Mouse (Mus musculus): ENCODE measurements around the gene Frmd4a. TPM values are rescaled to one million over a fixed set of nuclear protein-coding genes. Genes with fewer than 3 reads are reported as not detected.
"Not testable (repeated sequence)": the region's sequence is repeated elsewhere in the genome, so short reads cannot be mapped to it uniquely, and the experiment has no call there.

The Frmd4a gene
- polyA plus RNA-seq, 1 experiment from 2014 or later = 49.1 TPM

- no peaks in the 10 kb centered on the region for H3K27me3 ChIP-seq (ENCODE audit: insufficient read depth, poor library complexity, severe bottlenecking)
- H3K4me3 ChIP-seq = no peak overlapping the region
- H3K9me3 ChIP-seq = peaks cover 6% of the 10 kb centered on the region; the same call in 1 of the 2 replicates
- H3K27ac ChIP-seq = peak overlapping the region; percentile 75
- H3K36me3 ChIP-seq = peaks cover 78% of the 10 kb centered on the region
- WGBS = 84% methylated on average over 10 of the region's 10 CpGs
- DNase-seq (ENCODE audit: low spot score) = no peak
- H3K4me1 ChIP-seq (replicated peaks) = peaks cover 41% of the 10 kb centered on the region
These were observed 532.7 kb downstream of the Frmd4a start for GRCm38 (mm10) chr2:4550017-4550763.

GRCm38 (mm10) chr2:4551438-4551837 lies 533.9 kb downstream of the Frmd4a start:
- H3K27me3 ChIP-seq (ENCODE audit: insufficient read depth, poor library complexity, severe bottlenecking) = no peaks in the 10 kb centered on the region
- WGBS = 17% methylated on average over 2 of the region's 2 CpGs
- peaks cover 69% of the 10 kb centered on the region for H3K36me3 ChIP-seq
- H3K27ac ChIP-seq = peak overlapping the region; percentile 75
- peaks cover 6% of the 10 kb centered on the region; the same call in 1 of the 2 replicates for H3K9me3 ChIP-seq
- no peak overlapping the region for H3K4me3 ChIP-seq
- DNase-seq (ENCODE audit: low spot score) = no peak
- peaks cover 53% of the 10 kb centered on the region for H3K4me1 ChIP-seq (replicated peaks)

- DNase-seq (ENCODE audit: low spot score) = peak; percentile 34
- Histone ChIP-seq H3K4me3 (no peak overlapping the region), H3K9me3 (peaks cover 6% of the 10 kb centered on the region; the same call in 1 of the 2 replicates), H3K36me3 (peaks cover 65% of the 10 kb centered on the region), H3K27me3 (ENCODE audit: insufficient read depth, poor library complexity, severe bottlenecking) (no peaks in the 10 kb centered on the region), H3K4me1 (replicated peaks) (peaks cover 54% of the 10 kb centered on the region), H3K27ac (peak overlapping the region; percentile 75)
- 64% methylated on average over 2 of the region's 2 CpGs for WGBS
These were observed 534.3 kb downstream of the Frmd4a start for GRCm38 (mm10) chr2:4551866-4552265.

GRCm38 (mm10) chr2:4552486-4552885 lies 535.0 kb downstream of the Frmd4a start:
- peaks cover 6% of the 10 kb centered on the region; the same call in 1 of the 2 replicates for H3K9me3 ChIP-seq
- no peak for DNase-seq (ENCODE audit: low spot score)
- WGBS = 88% methylated on average over 4 of the region's 4 CpGs
- peaks cover 60% of the 10 kb centered on the region for H3K4me1 ChIP-seq (replicated peaks)
- no peak overlapping the region for H3K27ac ChIP-seq
- H3K27me3 ChIP-seq (ENCODE audit: insufficient read depth, poor library complexity, severe bottlenecking) = no peaks in the 10 kb centered on the region
- H3K36me3 ChIP-seq = peaks cover 59% of the 10 kb centered on the region
- no peak overlapping the region for H3K4me3 ChIP-seq

- H3K36me3 ChIP-seq = peaks cover 35% of the 10 kb centered on the region
- DNase-seq (ENCODE audit: low spot score) = no peak
- no peak overlapping the region for H3K4me3 ChIP-seq
- H3K4me1 ChIP-seq (replicated peaks) = peaks cover 69% of the 10 kb centered on the region
- no peaks in the 10 kb centered on the region for H3K27me3 ChIP-seq (ENCODE audit: insufficient read depth, poor library complexity, severe bottlenecking)
- H3K27ac ChIP-seq = peak overlapping the region; percentile 93
- peaks cover 6% of the 10 kb centered on the region; the same call in 1 of the 2 replicates for H3K9me3 ChIP-seq
- WGBS = 43% methylated on average over 7 of the region's 7 CpGs
These were observed 537.7 kb downstream of the Frmd4a start for GRCm38 (mm10) chr2:4555221-4555631.

- Histone ChIP-seq H3K4me3 (no peak overlapping the region), H3K36me3 (peaks cover 30% of the 10 kb centered on the region), H3K27ac (peak overlapping the region; percentile 93), H3K4me1 (replicated peaks) (peaks cover 71% of the 10 kb centered on the region), H3K27me3 (ENCODE audit: insufficient read depth, poor library complexity, severe bottlenecking) (no peaks in the 10 kb centered on the region), H3K9me3 (peaks cover 4% of the 10 kb centered on the region; the same call in 1 of the 2 replicates)
- WGBS = 31% methylated on average over 10 of the region's 10 CpGs
- peak; percentile 28 for DNase-seq (ENCODE audit: low spot score)
These were observed 538.7 kb downstream of the Frmd4a start for GRCm38 (mm10) chr2:4556188-4556587.

- peak overlapping the region; percentile 93 for H3K27ac ChIP-seq
- peak; percentile 39 for DNase-seq (ENCODE audit: low spot score)
- no peaks in the 10 kb centered on the region for H3K27me3 ChIP-seq (ENCODE audit: insufficient read depth, poor library complexity, severe bottlenecking)
- no peak overlapping the region for H3K4me3 ChIP-seq
- WGBS = 33% methylated on average over 4 of the region's 4 CpGs
- H3K4me1 ChIP-seq (replicated peaks) = peaks cover 72% of the 10 kb centered on the region
- peaks cover 31% of the 10 kb centered on the region for H3K36me3 ChIP-seq
- H3K9me3 ChIP-seq = no peaks in the 10 kb centered on the region
These were observed 539.5 kb downstream of the Frmd4a start for GRCm38 (mm10) chr2:4557028-4557427.

- peaks cover 76% of the 10 kb centered on the region for H3K4me1 ChIP-seq (replicated peaks)
- no peak overlapping the region for H3K4me3 ChIP-seq
- H3K27me3 ChIP-seq (ENCODE audit: insufficient read depth, poor library complexity, severe bottlenecking) = no peaks in the 10 kb centered on the region
- H3K9me3 ChIP-seq = no peaks in the 10 kb centered on the region
- peaks cover 35% of the 10 kb centered on the region for H3K36me3 ChIP-seq
- H3K27ac ChIP-seq = peak overlapping the region; percentile 93
- WGBS = 47% methylated on average over 4 of the region's 4 CpGs
- no peak for DNase-seq (ENCODE audit: low spot score)
These were observed 539.9 kb downstream of the Frmd4a start for GRCm38 (mm10) chr2:4557466-4557865.

- H3K4me1 ChIP-seq (replicated peaks) = peaks cover 86% of the 10 kb centered on the region
- DNase-seq (ENCODE audit: low spot score) = peak; percentile 36
- WGBS = 17% methylated on average over 8 of the region's 8 CpGs
These were observed 541.2 kb downstream of the Frmd4a start for GRCm38 (mm10) chr2:4558651-4559203.

GRCm38 (mm10) chr2:4559211-4559882 lies 541.8 kb downstream of the Frmd4a start:
- peak overlapping the region; percentile 56 for H3K4me3 ChIP-seq
- DNase-seq (ENCODE audit: low spot score) = peak; percentile 83
- H3K36me3 ChIP-seq = peaks cover 41% of the 10 kb centered on the region
- H3K4me1 ChIP-seq (replicated peaks) = peaks cover 86% of the 10 kb centered on the region
- no peaks in the 10 kb centered on the region for H3K27me3 ChIP-seq (ENCODE audit: insufficient read depth, poor library complexity, severe bottlenecking)
- peak overlapping the region; percentile 93 for H3K27ac ChIP-seq
- no peaks in the 10 kb centered on the region for H3K9me3 ChIP-seq
- under 1% methylated on average over 27 of the region's 27 CpGs for WGBS

More at GRCm38 (mm10) chr2:4558651-4559203, 541.2 kb downstream of the Frmd4a start:
- Histone ChIP-seq H3K9me3 (no peaks in the 10 kb centered on the region), H3K36me3 (peaks cover 41% of the 10 kb centered on the region), H3K27ac (peak overlapping the region; percentile 93), H3K4me3 (peak overlapping the region; percentile 56), H3K27me3 (ENCODE audit: insufficient read depth, poor library complexity, severe bottlenecking) (no peaks in the 10 kb centered on the region)

- under 1% methylated on average over 8 of the region's 8 CpGs for WGBS
- no peak for DNase-seq (ENCODE audit: low spot score)
- H3K27me3 ChIP-seq (ENCODE audit: insufficient read depth, poor library complexity, severe bottlenecking) = no peaks in the 10 kb centered on the region
- H3K9me3 ChIP-seq = no peaks in the 10 kb centered on the region
- peak overlapping the region; percentile 56 for H3K4me3 ChIP-seq
- H3K4me1 ChIP-seq (replicated peaks) = peaks cover 86% of the 10 kb centered on the region
- peaks cover 45% of the 10 kb centered on the region for H3K36me3 ChIP-seq
- peak overlapping the region; percentile 93 for H3K27ac ChIP-seq
These were observed 542.3 kb downstream of the Frmd4a start for GRCm38 (mm10) chr2:4559883-4560247.

GRCm38 (mm10) chr2:4560516-4560915 lies 543.0 kb downstream of the Frmd4a start:
- Histone ChIP-seq H3K36me3 (peaks cover 45% of the 10 kb centered on the region), H3K4me1 (replicated peaks) (peaks cover 79% of the 10 kb centered on the region), H3K4me3 (peak overlapping the region; percentile 56), H3K27ac (peak overlapping the region; percentile 93)
- 18% methylated on average over 2 of the region's 2 CpGs for WGBS
- not testable (repeated sequence) for DNase-seq (ENCODE audit: low spot score); H3K9me3 ChIP-seq; H3K27me3 ChIP-seq (ENCODE audit: insufficient read depth, poor library complexity, severe bottlenecking)

- H3K9me3 ChIP-seq = no peaks in the 10 kb centered on the region
- 48% methylated on average over 5 of the region's 5 CpGs for WGBS
- H3K36me3 ChIP-seq = peaks cover 52% of the 10 kb centered on the region
- no peaks in the 10 kb centered on the region for H3K27me3 ChIP-seq (ENCODE audit: insufficient read depth, poor library complexity, severe bottlenecking)
- H3K4me1 ChIP-seq (replicated peaks) = peaks cover 72% of the 10 kb centered on the region
- peak overlapping the region; percentile 56 for H3K4me3 ChIP-seq
- H3K27ac ChIP-seq = peak overlapping the region; percentile 93
- no peak for DNase-seq (ENCODE audit: low spot score)
These were observed 543.7 kb downstream of the Frmd4a start for GRCm38 (mm10) chr2:4561196-4561595.

All from hindbrain, embryonic 10.5 days (tissue).